Mouse (Mus musculus) right cerebral cortex, postnatal 25 days (tissue): ENCODE results near the gene Usp12.

Experiments used
- DNase-seq: peaks from one replicate; pipeline ENCODE4 v3.0.0; 2022

The Usp12 gene

DNA sequence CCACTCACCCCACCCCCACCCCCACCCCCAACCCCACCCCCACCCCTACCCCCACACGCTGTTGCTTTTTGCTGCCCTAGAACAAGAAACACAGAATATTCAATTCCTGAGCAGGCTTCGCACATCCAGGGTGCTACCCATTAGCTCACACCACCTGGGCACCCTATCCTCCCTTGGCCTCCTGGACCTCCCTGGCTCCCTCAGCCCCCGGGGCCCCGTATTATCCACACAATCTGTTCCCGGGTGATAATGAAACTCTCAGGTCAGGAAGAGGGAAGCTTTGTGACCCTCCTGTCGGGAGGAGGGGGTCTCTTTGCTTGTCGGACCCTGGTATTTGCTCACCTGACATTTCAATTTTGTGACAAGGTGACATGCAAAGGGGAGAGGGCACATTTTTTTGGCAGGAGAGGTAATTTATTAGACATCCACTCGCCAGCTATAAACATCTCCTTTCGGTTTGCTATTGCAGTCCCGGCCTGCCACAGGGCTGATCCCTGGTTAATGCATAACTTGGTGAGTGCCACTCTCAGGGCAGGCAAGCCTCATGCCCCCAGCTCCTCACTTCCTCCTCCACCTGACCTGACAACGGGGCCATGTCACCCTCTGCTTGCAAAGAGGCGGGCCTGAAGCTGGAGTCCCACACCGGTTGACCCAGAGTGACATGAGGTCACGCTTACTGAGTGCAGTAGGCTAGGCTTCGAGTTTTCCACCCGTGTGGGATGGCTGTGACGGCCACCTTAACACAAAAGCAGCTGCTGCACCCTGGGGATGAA is 107.1 kb downstream of the Usp12 start:
- no peak for DNase-seq

DNA sequence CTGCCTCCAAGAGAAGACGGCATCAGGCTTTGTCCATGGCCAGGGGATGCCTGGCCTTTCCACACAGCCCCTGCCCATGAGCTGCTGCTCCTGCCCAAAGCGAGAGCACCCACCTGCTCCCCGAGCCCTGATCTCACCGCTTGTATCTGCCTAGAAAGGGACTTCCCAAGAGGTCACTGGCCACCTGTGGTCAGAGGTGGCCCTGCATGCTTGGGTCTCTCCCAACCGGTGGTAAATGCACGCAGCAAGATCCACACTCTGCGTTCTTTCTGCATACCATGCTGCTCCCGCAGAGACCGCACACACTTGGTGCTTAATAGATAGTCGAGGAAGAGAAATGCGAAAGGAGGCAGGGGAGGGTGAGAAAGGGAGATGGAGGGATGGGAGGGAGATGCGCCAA is 107.9 kb downstream of the Usp12 start:
- DNase-seq, result no peak
